Mouse (Mus musculus): ENCODE results near the gene Onecut3.

GRCm38 (mm10) chr10:80461346-80461745, 33.3 kb upstream of the Onecut3 start:
- TF ChIP-seq POLR2A (IDR thresholded peaks at IDR 0.05; ENCODE audit: insufficient read depth, low read depth, low read length) (no peak), CTCF (IDR thresholded peaks at IDR 0.05; ENCODE audit: insufficient read depth, low read depth, low read length) (no peak)

Data from olfactory bulb, adult 2 months (tissue).